Mouse (Mus musculus): ENCODE measurements at regions not wholly inside any gene's neighbourhood (a gene's known extent, or its start where the extent isn't known, plus 50 kb on each side); places are given as distances from the start of the nearest gene placed in this dataset.
A peak's percentile ranks its signal among the peaks of the same experiment; 100 is the strongest.

- DNase-seq (ENCODE audit: low spot score), result no peak
Measured at GRCm38 (mm10) chr5:133683021-133683420, 416.5 kb upstream of the Castor2 start.

- DNase-seq (ENCODE audit: low spot score), result no peak
Measured at GRCm38 (mm10) chr5:133676791-133677450, 422.6 kb upstream of the Castor2 start.

GRCm38 (mm10) chr5:133675636-133676035 lies 423.9 kb upstream of the Castor2 start:
- DNase-seq (ENCODE audit: low spot score), result no peak

- no peak for DNase-seq (ENCODE audit: low spot score)
Measured at GRCm38 (mm10) chr5:133666473-133666872, 433.0 kb upstream of the Castor2 start.

- no peak for DNase-seq (ENCODE audit: low spot score)
Measured at GRCm38 (mm10) chr5:133662474-133663256, 436.8 kb upstream of the Castor2 start.

- DNase-seq (ENCODE audit: low spot score), result no peak
Measured at GRCm38 (mm10) chr5:133660351-133660750, 439.2 kb upstream of the Castor2 start.

- no peak for DNase-seq (ENCODE audit: low spot score)
Measured at GRCm38 (mm10) chr5:133656837-133657236, 442.7 kb upstream of the Castor2 start.

GRCm38 (mm10) chr5:133653431-133653830 lies 446.1 kb upstream of the Castor2 start:
- no peak for DNase-seq (ENCODE audit: low spot score)

- no peak for DNase-seq (ENCODE audit: low spot score)
Measured at GRCm38 (mm10) chr5:133650246-133650645, 449.3 kb upstream of the Castor2 start.

- DNase-seq (ENCODE audit: low spot score), result no peak
Measured at GRCm38 (mm10) chr5:133645696-133646195, 453.8 kb upstream of the Castor2 start.

GRCm38 (mm10) chr5:133643326-133643725 lies 456.2 kb upstream of the Castor2 start:
- DNase-seq (ENCODE audit: low spot score), result no peak

- no peak for DNase-seq (ENCODE audit: low spot score)
Measured at GRCm38 (mm10) chr5:133634481-133634880, 465.0 kb upstream of the Castor2 start.

GRCm38 (mm10) chr5:133631812-133632211 lies 467.7 kb upstream of the Castor2 start:
- no peak for DNase-seq (ENCODE audit: low spot score)

GRCm38 (mm10) chr5:133619347-133619746 lies 480.2 kb upstream of the Castor2 start:
- no peak for DNase-seq (ENCODE audit: low spot score)

- no peak for DNase-seq (ENCODE audit: low spot score)
Measured at GRCm38 (mm10) chr5:133601241-133601739, 498.2 kb upstream of the Castor2 start.

- DNase-seq (ENCODE audit: low spot score), result no peak
Measured at GRCm38 (mm10) chr5:133600630-133601029, 498.9 kb upstream of the Castor2 start.

- DNase-seq (ENCODE audit: low spot score), result no peak
Measured at GRCm38 (mm10) chr5:133598105-133598504, 501.4 kb upstream of the Castor2 start.

- no peak for DNase-seq (ENCODE audit: low spot score)
Measured at GRCm38 (mm10) chr5:133586492-133586891, 513.0 kb upstream of the Castor2 start.

- DNase-seq (ENCODE audit: low spot score), result peak; percentile 43
Measured at GRCm38 (mm10) chr5:133585181-133585580, 514.3 kb upstream of the Castor2 start.

GRCm38 (mm10) chr5:133576595-133576994 lies 522.9 kb upstream of the Castor2 start:
- no peak for DNase-seq (ENCODE audit: low spot score)

- DNase-seq (ENCODE audit: low spot score), result no peak
Measured at GRCm38 (mm10) chr5:133569096-133569495, 530.4 kb upstream of the Castor2 start.

- DNase-seq (ENCODE audit: low spot score), result no peak
Measured at GRCm38 (mm10) chr5:133566506-133566905, 533.0 kb upstream of the Castor2 start.

GRCm38 (mm10) chr5:133550657-133551056 lies 548.9 kb upstream of the Castor2 start:
- no peak for DNase-seq (ENCODE audit: low spot score)
